Mouse (Mus musculus): ENCODE results near the gene Kxd1.

Kxd1 gene

GRCm38 (mm10) chr8:70504291-70504716 is 23.5 kb downstream of the Kxd1 start:
- in situ Hi-C loops (cut with MboI; ENCODE audit: low pct_unique_long_range_greater_than_20kb in 1 of 2, low sequenced_read_pairs in 2 of 2, unreplicated experiment in 1 of 2) = loop anchor here (5.0 to 10.0 kb wide), 2 partner anchors 90 to 92 kb away; no protein-coding TSS in a partner anchor

- in situ Hi-C loops (cut with MboI; ENCODE audit: low pct_unique_long_range_greater_than_20kb in 1 of 2, low sequenced_read_pairs in 2 of 2, unreplicated experiment in 1 of 2) = loop anchor here (5.0 to 10.0 kb wide), 2 partner anchors 88 to 91 kb away; no protein-coding TSS in a partner anchor
These were observed 24.6 kb downstream of the Kxd1 start for GRCm38 (mm10) chr8:70503062-70503750.

GRCm38 (mm10) chr8:70502540-70502939 is 25.2 kb downstream of the Kxd1 start:
- in situ Hi-C loops (cut with MboI; ENCODE audit: low pct_unique_long_range_greater_than_20kb in 1 of 2, low sequenced_read_pairs in 2 of 2, unreplicated experiment in 1 of 2) = loop anchor here (5.0 to 10.0 kb wide), 2 partner anchors 88 to 90 kb away; no protein-coding TSS in a partner anchor

- in situ Hi-C loops (cut with MboI; ENCODE audit: low pct_unique_long_range_greater_than_20kb in 1 of 2, low sequenced_read_pairs in 2 of 2, unreplicated experiment in 1 of 2) = loop anchor here (5.0 to 10.0 kb wide), 2 partner anchors 87 to 90 kb away; no protein-coding TSS in a partner anchor
These were observed 25.8 kb downstream of the Kxd1 start for GRCm38 (mm10) chr8:70501820-70502529.

GRCm38 (mm10) chr8:70500386-70501301 is 27.1 kb downstream of the Kxd1 start:
- in situ Hi-C loops (cut with MboI; ENCODE audit: low pct_unique_long_range_greater_than_20kb in 1 of 2, low sequenced_read_pairs in 2 of 2, unreplicated experiment in 1 of 2) = loop anchor here (5.0 to 10.0 kb wide), 2 partner anchors 86 to 88 kb away; no protein-coding TSS in a partner anchor

GRCm38 (mm10) chr8:70495771-70496062 is 32.0 kb downstream of the Kxd1 start:
- in situ Hi-C loops (cut with MboI; ENCODE audit: low pct_unique_long_range_greater_than_20kb in 1 of 2, low sequenced_read_pairs in 2 of 2, unreplicated experiment in 1 of 2) = no loop called here

- in situ Hi-C loops (cut with MboI; ENCODE audit: low pct_unique_long_range_greater_than_20kb in 1 of 2, low sequenced_read_pairs in 2 of 2, unreplicated experiment in 1 of 2) = no loop called here
These were observed 32.6 kb downstream of the Kxd1 start for GRCm38 (mm10) chr8:70495001-70495770.

GRCm38 (mm10) chr8:70494416-70494945 is 33.3 kb downstream of the Kxd1 start:
- in situ Hi-C loops (cut with MboI; ENCODE audit: low pct_unique_long_range_greater_than_20kb in 1 of 2, low sequenced_read_pairs in 2 of 2, unreplicated experiment in 1 of 2) = no loop called here

GRCm38 (mm10) chr8:70493692-70494415 is 33.9 kb downstream of the Kxd1 start:
- in situ Hi-C loops (cut with MboI; ENCODE audit: low pct_unique_long_range_greater_than_20kb in 1 of 2, low sequenced_read_pairs in 2 of 2, unreplicated experiment in 1 of 2) = no loop called here

- in situ Hi-C loops (cut with MboI; ENCODE audit: low pct_unique_long_range_greater_than_20kb in 1 of 2, low sequenced_read_pairs in 2 of 2, unreplicated experiment in 1 of 2) = no loop called here
These were observed 34.8 kb downstream of the Kxd1 start, which contains the start of gene Crlf1 for GRCm38 (mm10) chr8:70492664-70493640. TSS of gene Crlf1 (plus strand) at chr8:70493158.

- in situ Hi-C loops (cut with MboI; ENCODE audit: low pct_unique_long_range_greater_than_20kb in 1 of 2, low sequenced_read_pairs in 2 of 2, unreplicated experiment in 1 of 2) = no loop called here
These were observed 36.8 kb downstream of the Kxd1 start for GRCm38 (mm10) chr8:70490880-70491495.

GRCm38 (mm10) chr8:70490061-70490879 is 37.5 kb downstream of the Kxd1 start:
- in situ Hi-C loops (cut with MboI; ENCODE audit: low pct_unique_long_range_greater_than_20kb in 1 of 2, low sequenced_read_pairs in 2 of 2, unreplicated experiment in 1 of 2) = no loop called here

- in situ Hi-C loops (cut with MboI; ENCODE audit: low pct_unique_long_range_greater_than_20kb in 1 of 2, low sequenced_read_pairs in 2 of 2, unreplicated experiment in 1 of 2) = no loop called here
These were observed 38.2 kb downstream of the Kxd1 start for GRCm38 (mm10) chr8:70489576-70489975.

- in situ Hi-C loops (cut with MboI; ENCODE audit: low pct_unique_long_range_greater_than_20kb in 1 of 2, low sequenced_read_pairs in 2 of 2, unreplicated experiment in 1 of 2) = no loop called here
These were observed 38.8 kb downstream of the Kxd1 start for GRCm38 (mm10) chr8:70488931-70489470.
